Mouse (Mus musculus): Measurements from ENCODE around the gene Stxbp3.
A peak's percentile ranks its signal among the peaks of the same experiment; 100 is the strongest.

Stxbp3 gene

GRCm38 (mm10) chr3:108797723-108798122 lies 42.6 kb downstream of the Stxbp3 start:
- no peak for DNase-seq (ENCODE audit: low spot score in 2 of 2)

GRCm38 (mm10) chr3:108796386-108796785 lies 43.9 kb downstream of the Stxbp3 start:
- no peak for DNase-seq (ENCODE audit: low spot score in 2 of 2)

- DNase-seq (ENCODE audit: low spot score in 2 of 2) = no peak
Measured at GRCm38 (mm10) chr3:108795554-108796299, 44.6 kb downstream of the Stxbp3 start.

- DNase-seq (ENCODE audit: low spot score in 2 of 2) = no peak
Measured at GRCm38 (mm10) chr3:108794780-108795179, 45.5 kb downstream of the Stxbp3 start.

GRCm38 (mm10) chr3:108792420-108792819 lies 47.9 kb downstream of the Stxbp3 start:
- no peak for DNase-seq (ENCODE audit: low spot score in 2 of 2)

- no peak for DNase-seq (ENCODE audit: low spot score in 2 of 2)
Measured at GRCm38 (mm10) chr3:108791054-108791706, 49.1 kb downstream of the Stxbp3 start.

- DNase-seq (ENCODE audit: low spot score in 2 of 2) = no peak
Measured at GRCm38 (mm10) chr3:108790499-108790898, 49.8 kb downstream of the Stxbp3 start.

DNA sequence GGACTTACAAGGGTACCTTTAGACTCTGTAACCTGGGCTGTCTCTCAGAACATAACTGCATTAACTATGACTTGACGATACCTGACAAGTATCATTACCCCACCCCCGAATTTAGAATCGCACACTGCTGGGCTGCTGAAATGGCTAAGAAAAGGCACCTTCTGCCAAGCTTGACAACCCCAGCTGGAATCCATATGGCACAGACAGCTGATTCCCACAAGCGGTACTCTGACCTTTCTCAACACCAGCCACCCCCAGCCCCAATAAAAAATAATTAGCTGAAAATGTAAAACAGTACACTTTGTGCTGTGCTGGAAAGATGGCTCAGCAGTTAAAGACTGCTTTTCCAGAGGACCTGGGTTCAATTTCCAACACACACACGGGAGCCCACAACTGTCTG lies 51.0 kb downstream of the Stxbp3 start:
- DNase-seq (ENCODE audit: low spot score in 2 of 2) = no peak

DNA sequence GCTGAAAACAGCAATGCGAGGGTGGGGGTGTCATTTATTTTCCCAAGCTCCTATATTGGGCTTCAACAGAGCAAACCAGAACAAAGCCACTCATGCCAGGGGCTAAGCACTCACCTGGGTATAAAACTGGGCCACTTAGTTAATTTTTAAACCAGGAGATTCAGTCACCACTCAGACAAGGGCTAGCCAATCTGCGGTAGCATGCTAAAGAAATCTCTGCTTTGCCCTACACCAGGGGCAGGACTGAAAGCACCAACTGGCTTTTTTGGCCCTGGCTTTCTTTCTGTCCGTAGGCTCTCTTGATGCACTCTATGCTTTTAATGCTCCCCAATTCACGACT lies 51.9 kb downstream of the Stxbp3 start:
- DNase-seq (ENCODE audit: low spot score in 2 of 2) = no peak

DNA sequence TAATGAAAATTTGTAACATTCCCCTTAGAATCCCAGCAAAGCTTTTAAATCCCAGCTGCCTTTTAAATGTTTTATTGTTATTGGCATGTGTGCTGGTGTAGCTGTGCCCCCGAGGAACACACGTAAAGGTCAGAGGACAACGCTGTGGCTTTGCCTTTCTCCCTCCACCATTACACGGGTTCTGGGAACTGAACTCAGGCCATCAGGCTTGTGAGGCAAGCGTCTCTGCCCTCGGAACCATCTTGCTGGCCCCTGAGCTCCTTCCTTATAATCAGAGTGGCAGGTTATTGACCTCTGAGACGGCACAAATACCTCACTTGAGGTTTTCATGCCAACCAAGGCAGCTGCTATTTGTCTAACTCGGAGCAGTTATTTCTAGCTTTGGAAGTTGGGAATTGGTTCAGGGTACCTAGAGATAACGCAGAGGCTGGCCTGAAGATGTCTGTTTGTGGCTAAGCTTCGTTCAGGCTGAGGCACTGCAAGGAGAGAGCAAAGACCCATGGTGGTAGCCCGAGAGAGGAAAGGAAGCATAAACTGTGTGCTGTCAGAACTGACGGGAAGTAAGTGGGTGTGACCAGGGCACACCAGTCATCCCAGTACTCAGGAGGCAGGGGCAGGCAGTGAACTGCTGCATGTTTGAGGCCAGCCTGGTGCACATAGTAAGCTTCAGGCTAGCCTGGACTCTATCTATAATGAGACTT lies 52.4 kb downstream of the Stxbp3 start:
- DNase-seq (ENCODE audit: low spot score in 2 of 2) = no peak

GRCm38 (mm10) chr3:108786520-108786919 lies 53.8 kb downstream of the Stxbp3 start:
- no peak for DNase-seq (ENCODE audit: low spot score in 2 of 2)

- no peak for DNase-seq (ENCODE audit: low spot score in 2 of 2)
Measured at GRCm38 (mm10) chr3:108782364-108782895, 57.9 kb downstream of the Stxbp3 start.

- DNase-seq (ENCODE audit: low spot score in 2 of 2) = no peak
Measured at GRCm38 (mm10) chr3:108781884-108782270, 58.4 kb downstream of the Stxbp3 start.

DNA sequence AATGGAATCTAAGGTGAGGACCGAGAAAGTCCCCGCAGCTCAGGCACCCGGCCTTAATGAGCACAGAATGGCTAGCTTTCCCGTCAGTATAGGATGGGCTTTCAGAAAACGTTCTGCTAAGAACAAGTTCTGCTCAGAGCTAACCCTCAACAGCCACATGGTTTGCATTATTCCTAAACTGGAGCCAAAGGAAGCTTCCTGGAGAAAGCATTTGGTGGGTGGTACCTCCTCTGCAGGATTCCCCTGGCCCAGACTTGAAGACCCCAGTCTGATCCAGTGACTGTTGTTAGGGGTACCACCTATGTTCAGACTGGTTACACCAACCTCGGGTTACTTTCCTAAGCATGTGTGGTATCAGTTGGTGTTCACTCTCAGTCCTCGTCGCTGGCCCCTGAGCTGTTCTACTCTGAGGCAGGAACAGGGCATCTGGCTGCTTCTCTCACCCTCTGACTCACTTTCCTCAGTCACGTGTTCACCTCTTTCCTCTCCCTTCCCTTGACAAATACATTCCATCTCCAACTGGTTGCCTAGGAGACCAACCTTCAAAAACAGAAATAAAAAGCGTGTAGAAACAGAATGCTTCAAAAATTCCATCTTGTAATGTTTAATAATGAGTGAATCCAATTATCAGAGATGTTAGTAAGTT lies 59.0 kb downstream of the Stxbp3 start:
- DNase-seq (ENCODE audit: low spot score in 2 of 2) = no peak

DNA sequence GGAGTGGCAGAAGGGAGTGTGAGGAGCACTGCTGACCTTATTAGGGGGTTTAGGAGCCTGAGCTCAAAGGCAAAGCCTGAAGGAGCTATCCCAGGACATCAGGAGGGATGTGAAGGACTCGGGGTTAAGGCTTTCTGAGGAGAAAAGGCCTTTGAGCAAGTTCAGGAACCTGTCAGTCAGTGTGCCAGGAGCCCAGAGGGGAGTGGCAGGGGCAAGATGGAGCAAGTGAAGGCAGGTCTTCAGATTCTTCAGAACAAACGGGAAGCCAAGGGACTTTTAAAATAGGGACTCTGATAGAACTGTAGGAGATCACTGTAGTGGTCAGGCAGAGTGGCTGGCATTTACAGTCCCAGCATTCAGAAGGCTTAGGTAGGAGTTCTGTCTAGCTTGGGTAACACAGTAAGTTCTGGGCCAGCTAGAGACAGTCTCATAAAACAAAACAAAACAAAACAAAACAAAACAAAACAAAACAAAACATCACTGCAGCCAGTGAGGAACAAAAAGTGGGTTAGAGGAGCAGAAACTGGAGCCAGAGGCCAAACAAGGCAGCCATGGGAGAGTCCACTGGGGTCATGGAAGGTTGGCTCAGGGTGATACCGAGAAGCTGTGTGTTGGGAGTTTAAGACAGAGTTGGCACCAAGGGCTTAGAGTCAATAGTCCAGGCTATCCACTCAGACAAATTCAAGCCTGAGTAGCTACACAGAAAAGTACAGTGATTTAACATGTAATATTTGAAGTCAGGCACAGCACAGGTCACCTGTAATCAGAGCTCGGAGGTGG lies 61.4 kb downstream of the Stxbp3 start:
- no peak for DNase-seq (ENCODE audit: low spot score in 2 of 2)

GRCm38 (mm10) chr3:108772811-108773210 lies 67.5 kb downstream of the Stxbp3 start:
- DNase-seq (ENCODE audit: low spot score in 2 of 2) = no peak

DNA sequence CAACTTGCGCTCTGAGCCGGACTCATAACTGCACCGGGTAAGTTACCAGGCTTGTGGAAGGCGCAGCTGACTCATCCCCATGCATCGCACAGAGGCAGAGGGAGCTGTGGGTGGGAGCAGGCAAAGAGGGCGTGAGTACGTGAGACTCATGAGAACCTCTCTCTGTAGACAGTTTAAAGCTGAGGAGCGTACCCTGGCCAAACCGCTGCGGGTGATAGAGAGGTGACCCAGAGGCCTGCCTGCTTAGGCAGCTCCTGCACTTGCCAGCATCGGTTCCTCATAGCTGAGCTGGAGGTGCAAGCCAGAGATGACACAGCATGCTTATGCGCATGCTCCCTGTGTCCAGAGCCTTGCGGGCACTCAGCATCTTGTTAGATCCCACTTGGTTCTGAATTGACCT lies 68.1 kb downstream of the Stxbp3 start:
- DNase-seq (ENCODE audit: low spot score in 2 of 2) = no peak

- peak; percentile 14 to 72 for DNase-seq (ENCODE audit: low spot score in 2 of 2)
Measured at GRCm38 (mm10) chr3:108770725-108771368, 69.5 kb downstream of the Stxbp3 start.

GRCm38 (mm10) chr3:108769547-108769946 lies 70.8 kb downstream of the Stxbp3 start:
- DNase-seq (ENCODE audit: low spot score in 2 of 2) = no peak

- no peak for DNase-seq (ENCODE audit: low spot score in 2 of 2)
Measured at GRCm38 (mm10) chr3:108767416-108767815, 72.9 kb downstream of the Stxbp3 start.

DNA sequence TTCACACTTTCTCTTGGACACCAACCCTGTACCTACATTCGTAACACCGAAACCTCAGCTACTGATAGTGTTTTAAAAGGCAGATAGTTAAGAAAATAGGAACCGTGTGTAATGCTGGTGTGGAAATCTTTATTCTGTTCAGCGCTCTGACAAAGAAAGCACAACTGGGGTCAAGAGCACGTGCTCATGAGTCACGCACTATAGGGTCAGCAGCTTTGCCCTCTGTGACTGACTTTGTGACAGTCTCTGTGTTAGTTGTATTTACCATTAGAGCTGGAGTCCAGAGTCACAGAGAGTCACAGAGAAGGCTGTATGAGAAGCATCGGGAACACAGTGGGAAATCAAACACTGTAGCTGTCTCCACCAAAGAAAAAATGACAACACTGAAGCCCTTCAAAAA lies 73.4 kb downstream of the Stxbp3 start:
- no peak for DNase-seq (ENCODE audit: low spot score in 2 of 2)
